Mouse (Mus musculus) G1E-ER4 (cell line): ENCODE results near the gene Olfr452. TPM values are rescaled to one million over a fixed set of nuclear protein-coding genes. Genes with fewer than 3 reads are reported as not detected.

ENCODE experiments used
- GATA1 ChIP-seq: IDR thresholded peaks from one replicate; pipeline ENCODE4 v1.8.0; 2012; ENCODE audit warnings: low read length, inconsistent platforms
- polyA plus RNA-seq: library from polyadenylated mRNA; stranded (reverse); fragments of >175 nt; gene quantifications from 2 replicates; pipeline ENCODE4 v1.2.3, GENCODE M21; 2012

The Olfr452 gene
- not detected in 2 replicates for polyA plus RNA-seq

DNA sequence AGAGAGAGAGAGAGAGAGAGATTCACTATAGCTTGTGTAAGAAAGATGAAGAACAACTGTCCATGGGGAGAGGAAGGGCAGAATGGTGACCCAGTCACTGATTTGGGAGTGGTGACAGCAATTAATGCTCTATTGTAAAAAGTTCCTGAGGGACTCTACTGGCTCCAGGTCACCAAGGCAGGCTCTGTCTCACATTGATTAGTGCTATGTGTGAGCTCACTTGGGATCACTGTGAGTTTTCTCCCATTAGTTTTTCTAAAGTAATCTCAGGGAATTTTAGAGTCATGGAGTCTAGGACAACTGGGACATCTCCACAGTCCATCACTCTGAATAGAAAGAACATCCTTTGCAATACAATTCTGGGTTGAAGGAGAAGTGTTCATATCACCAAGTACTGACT is at the start of gene Olfr452:
Olfr452 (plus strand) TSS at position 301 of the 400 bp plus-strand sequence.
- TF ChIP-seq GATA1, result no peak

DNA sequence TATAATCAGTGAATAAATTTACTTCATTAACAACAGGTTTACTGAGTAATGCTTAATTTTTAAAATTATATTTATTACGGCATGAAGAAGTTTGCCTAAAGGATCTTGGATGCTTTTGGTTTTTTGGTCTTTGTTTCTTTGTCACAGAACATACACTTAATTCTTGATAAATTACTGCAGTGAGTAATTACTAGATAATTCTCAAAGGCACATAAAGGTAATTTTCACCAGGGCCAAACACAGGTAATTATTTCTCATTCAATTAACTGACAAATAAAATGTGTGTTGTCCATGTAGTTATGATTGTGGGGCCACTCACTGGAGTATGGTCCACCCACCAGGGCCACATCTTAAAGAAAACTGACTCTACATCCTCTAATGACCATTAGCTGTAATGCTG is 45.8 kb upstream of the Olfr452 start, which contains the start of gene Olfr453:
Olfr453 (plus strand) TSS at position 301 of the 400 bp plus-strand sequence.
- no peak for TF ChIP-seq GATA1

GRCm38 (mm10) chr6:42742303-42742702 is 42.6 kb upstream of the Olfr452 start:
- no peak for TF ChIP-seq GATA1

DNA sequence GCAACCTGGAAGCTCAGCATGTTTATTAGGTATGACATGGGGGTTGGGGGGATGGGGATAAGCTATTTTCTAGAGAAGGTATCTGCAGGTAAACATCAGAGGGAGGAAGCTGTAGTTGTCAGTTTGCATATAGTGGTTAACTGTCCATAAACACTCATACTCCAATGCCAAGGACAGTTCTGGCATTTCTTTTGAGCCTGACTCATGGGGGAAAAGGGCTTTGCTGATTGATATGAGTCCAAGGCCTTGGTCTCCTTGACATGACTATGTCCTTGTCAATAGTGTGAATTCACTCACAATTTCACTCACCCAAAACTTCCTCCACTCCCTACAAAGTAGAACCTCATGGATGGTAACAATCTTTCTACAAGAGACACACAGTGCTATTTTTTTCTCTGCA is 37.0 kb upstream of the Olfr452 start:
- no peak for TF ChIP-seq GATA1

GRCm38 (mm10) chr6:42756104-42756503 is 28.8 kb upstream of the Olfr452 start, which contains the start of gene Olfr38:
Olfr38 (plus strand) TSS chr6:42756404.
- TF ChIP-seq GATA1, result no peak

DNA sequence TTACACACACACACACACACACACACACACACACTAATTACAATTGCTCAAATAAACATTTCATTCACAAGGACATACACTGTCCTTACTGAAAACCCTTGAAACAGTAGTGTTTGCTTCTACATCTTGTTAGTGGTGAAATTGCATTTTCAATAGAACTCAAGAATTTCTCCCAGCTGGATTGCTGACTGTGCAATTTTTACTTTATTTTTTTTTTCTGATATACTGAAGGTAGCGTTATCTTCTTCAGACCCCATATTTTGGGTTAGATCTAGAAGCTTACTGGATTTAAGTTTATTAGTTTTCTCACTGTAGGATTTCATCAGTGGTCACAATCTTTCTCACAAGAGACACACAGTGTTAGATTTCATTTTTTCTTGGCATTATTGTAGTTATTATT is 7.8 kb upstream of the Olfr452 start:
- no peak for TF ChIP-seq GATA1

DNA sequence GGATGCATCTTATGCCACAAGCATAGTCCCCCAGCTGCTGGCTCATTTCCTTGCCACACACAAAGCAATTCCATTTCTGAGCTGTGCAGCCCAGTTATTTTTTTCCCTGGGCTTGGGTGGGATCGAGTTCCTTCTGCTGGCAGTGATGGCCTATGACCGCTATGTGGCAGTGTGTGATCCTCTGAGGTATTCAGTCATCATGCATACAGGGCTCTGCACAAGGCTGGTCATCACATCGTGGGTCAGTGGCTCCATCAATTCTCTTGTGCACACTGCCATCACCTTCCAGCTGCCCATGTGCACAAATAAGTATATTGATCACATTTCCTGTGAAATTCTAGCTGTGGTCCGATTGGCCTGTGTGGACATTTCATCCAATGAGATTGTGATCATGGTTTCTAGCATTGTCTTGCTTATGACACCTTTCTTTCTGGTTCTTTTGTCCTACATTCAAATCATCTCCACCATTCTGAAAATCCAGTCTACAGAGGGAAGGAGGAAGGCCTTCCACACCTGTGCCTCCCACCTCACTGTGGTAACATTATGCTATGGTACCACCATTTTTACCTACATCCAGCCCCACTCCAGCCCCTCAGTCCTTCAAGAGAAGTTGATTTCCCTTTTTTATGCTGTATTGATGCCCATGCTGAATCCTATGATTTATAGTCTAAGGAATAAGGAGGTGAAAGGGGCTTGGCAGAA is 5.5 kb downstream of the Olfr452 start:
- no peak for TF ChIP-seq GATA1

DNA sequence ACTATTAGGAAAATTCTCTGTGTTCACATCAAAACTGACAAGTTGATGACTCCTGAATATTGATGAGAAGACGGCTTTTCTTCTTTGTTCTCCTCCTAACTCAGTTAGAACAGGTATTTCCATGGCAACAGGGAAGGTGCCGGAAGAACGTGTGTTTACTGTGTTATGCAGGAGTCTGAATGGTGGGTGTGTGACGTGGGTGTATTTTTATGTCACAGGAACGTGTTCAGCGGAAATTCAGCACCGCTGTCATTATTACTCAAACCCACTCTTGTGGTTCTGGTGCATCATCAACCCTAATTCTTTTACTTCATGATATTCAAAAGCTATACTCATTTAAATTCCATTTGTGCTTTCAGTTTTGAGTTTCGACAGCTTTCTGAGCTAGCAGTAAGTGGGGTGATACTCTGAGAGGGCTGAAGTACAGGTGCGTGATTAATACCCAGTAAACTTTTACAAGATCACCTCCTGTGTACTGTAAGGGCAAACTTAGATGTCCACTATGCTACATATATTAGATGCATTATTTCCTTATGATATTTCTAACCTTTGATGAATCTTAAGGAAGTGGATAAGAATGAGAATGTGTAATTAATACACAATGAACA is 6.2 kb downstream of the Olfr452 start:
- no peak for TF ChIP-seq GATA1

DNA sequence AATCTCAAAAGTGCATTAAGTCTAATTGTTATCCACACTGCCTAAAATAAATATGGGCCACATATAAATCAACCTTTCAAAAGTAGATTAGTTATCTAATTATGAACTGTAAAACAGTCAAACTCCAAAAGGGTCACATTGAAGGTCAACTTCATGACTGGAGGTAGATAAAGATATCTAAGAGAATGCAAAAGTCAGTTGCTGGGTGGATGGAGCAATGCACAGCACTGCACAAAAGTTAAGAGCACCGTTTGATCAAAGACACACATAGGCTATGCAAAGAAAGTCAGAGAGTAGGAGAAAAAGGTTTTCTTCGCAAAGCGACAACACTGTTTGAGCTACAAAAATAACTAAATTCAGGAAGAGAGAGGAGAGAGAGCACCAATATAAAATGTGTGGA is 10.1 kb downstream of the Olfr452 start:
- TF ChIP-seq GATA1, result no peak

- TF ChIP-seq GATA1, result no peak
Measured at GRCm38 (mm10) chr6:42811639-42812038, 26.7 kb downstream of the Olfr452 start, which contains the start of gene Olfr450. Olfr450 (plus strand) TSS chr6:42811939.

- TF ChIP-seq GATA1, result no peak
Measured at GRCm38 (mm10) chr6:42834084-42834483, 49.2 kb downstream of the Olfr452 start, which contains the start of gene Olfr449. Olfr449 (plus strand) TSS chr6:42834384.

Other genes with a start within 250 kb of the Olfr452 start
- gene Olfr455, start 237.5 kb upstream of the Olfr452 start, polyA plus RNA-seq, result not detected in 2 replicates
- not detected in 2 replicates for gene Tcaf3, start 187.4 kb upstream of the Olfr452 start, polyA plus RNA-seq
- gene Tcaf2, start 139.8 kb upstream of the Olfr452 start, polyA plus RNA-seq, result not detected in 2 replicates
- gene Tcaf1, start 75.0 kb upstream of the Olfr452 start, polyA plus RNA-seq, result not detected in 2 replicates
- not detected in 2 replicates for gene Olfr453, start 45.7 kb upstream of the Olfr452 start, polyA plus RNA-seq
- gene Olfr38, start 28.7 kb upstream of the Olfr452 start, polyA plus RNA-seq, result not detected in 2 replicates
- gene Olfr450, start 26.8 kb downstream of the Olfr452 start, polyA plus RNA-seq, result not detected in 2 replicates
- not detected in 2 replicates for gene Olfr449, start 49.3 kb downstream of the Olfr452 start, polyA plus RNA-seq
- gene Olfr448, start 105.3 kb downstream of the Olfr452 start, polyA plus RNA-seq, result not detected in 2 replicates
- not detected in 2 replicates for gene Olfr447, start 123.8 kb downstream of the Olfr452 start, polyA plus RNA-seq
- gene Olfr446, start 136.3 kb downstream of the Olfr452 start, polyA plus RNA-seq, result not detected in 2 replicates
- gene Olfr444, start 164.0 kb downstream of the Olfr452 start, polyA plus RNA-seq, result not detected in 2 replicates